Mouse (Mus musculus) spleen, adult 2 months (tissue): ENCODE measurements around the gene Dnm1.

Experiments
- CTCF ChIP-seq: fragments of 200-500 bp; IDR thresholded peaks from 2 replicates; pipeline ENCODE4 v1.5.1; 2011; ENCODE audit warnings: mild to moderate bottlenecking, inconsistent platforms; ENCODE audit not compliant: insufficient read depth, insufficient read length, insufficient replicate concordance; ENCODE audit errors: extremely low read depth
- POLR2A ChIP-seq: fragments of 200-500 bp; IDR thresholded peaks from 2 replicates; pipeline ENCODE4 v1.6.1; 2011; ENCODE audit warnings: low read depth, low read length, inconsistent platforms

DNA sequence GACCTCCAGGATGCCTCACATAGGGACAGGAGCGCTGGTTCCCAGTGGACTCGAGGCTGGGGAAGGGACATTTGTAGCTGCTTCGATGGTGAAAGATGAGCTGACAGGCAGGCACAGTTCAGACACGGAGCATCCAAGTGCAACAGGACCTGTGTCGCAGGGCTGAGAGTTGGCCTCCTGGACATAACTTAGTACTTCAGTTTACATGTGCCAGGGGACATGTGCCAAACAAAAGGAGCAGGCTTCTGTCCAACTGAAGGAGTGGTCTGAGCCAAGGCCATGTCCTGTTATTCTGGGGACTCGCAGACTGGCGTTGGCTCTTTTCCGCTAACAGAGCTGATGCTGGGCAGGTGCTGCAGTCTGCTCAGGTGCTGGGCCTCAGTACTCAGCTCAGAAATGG is 58.8 kb downstream of the Dnm1 start:
- TF ChIP-seq CTCF = no peak
- TF ChIP-seq POLR2A = no peak
